Comparison of ENCODE assay signal across 8 mouse cellular contexts in the genomic region with DNA sequence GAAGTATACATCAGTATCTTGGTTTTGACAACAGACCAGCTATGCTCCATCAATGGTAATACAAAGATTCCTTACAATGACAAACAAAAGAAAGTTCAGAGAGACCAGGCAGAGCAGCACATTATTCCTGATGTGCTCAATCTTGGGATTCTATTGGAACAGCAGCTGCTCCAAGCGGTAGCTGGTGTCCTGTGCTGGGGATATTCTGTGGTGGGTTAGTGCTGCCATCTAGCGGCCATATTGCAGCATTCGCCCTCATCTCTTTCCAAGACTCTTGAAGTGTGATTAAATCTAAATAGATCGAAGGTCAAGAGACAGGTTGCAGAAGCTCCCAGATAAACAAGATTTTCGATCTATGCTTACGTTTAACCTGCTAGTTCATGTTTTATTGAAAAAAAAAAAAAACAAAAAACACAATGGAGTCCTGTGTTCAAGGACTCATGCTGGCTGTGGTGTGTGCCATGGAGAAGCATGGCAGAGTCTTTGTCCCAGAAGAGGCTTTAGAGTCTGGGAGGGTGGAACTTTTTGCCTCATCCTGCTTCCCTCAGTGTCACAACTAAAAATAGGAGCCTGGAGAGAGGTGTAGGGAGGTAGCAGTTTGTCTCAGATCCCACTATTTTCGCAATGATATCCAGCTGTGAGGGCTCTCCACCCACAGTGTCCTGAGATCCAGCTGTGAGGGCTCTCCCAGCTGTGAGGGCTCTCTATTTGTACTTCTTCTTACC.
DNase-seq lines count a peak whose midpoint lies in the region; ATAC-seq and TF ChIP-seq lines count a peak whose summit lies in the region.

No protein-coding gene starts in this region.

- no peaks in the 10 kb centered on the region for H3K27me3 ChIP-seq in kidney, embryonic 14.5 days (ENCODE audit: control insufficient read depth, insufficient read depth, low read length)
- no peaks in the 10 kb centered on the region for H3K27me3 ChIP-seq in forebrain, postnatal 0 days (ENCODE audit: insufficient read depth, low read length)
- H3K27me3 ChIP-seq in hindbrain, postnatal 0 days (ENCODE audit: insufficient read depth, low read length): no peaks in the 10 kb centered on the region
- H3K27me3 ChIP-seq in midbrain, embryonic 13.5 days: peaks cover 15% of the 10 kb centered on the region; the same call in 1 of the 2 replicates

- no peak overlapping the region for H3K9ac ChIP-seq in kidney, embryonic 14.5 days (ENCODE audit: low read depth, low read length)
- H3K9ac ChIP-seq in forebrain, postnatal 0 days: no peak overlapping the region
- no peak overlapping the region for H3K9ac ChIP-seq in hindbrain, postnatal 0 days (replicated peaks; ENCODE audit: low read length)
- H3K9ac ChIP-seq in midbrain, embryonic 13.5 days (replicated peaks): no peak overlapping the region

- intact Hi-C loops in left cerebral cortex, postnatal 10 days (cut with DNase I): loop anchor here (1.0 to 10.0 kb wide), 2 partner anchors 470 to 570 kb away; no protein-coding TSS in a partner anchor

- WGBS in kidney, embryonic 14.5 days: 20% methylated on average over 7 of the region's 7 CpGs
- 20% methylated on average over 7 of the region's 7 CpGs for WGBS in forebrain, postnatal 0 days
- WGBS in hindbrain, postnatal 0 days: 18% methylated on average over 7 of the region's 7 CpGs
- WGBS in midbrain, embryonic 13.5 days: 16% methylated on average over 7 of the region's 7 CpGs

- H3K4me3 ChIP-seq in kidney, embryonic 14.5 days (ENCODE audit: low read length): no peak overlapping the region
- H3K4me3 ChIP-seq in forebrain, postnatal 0 days (ENCODE audit: low read depth, low read length): no peak overlapping the region
- no peak overlapping the region for H3K4me3 ChIP-seq in hindbrain, postnatal 0 days (ENCODE audit: low read length)
- H3K4me3 ChIP-seq in midbrain, embryonic 13.5 days (replicated peaks): no peak overlapping the region

- no peak for ATAC-seq in kidney, embryonic 14.5 days (ENCODE audit: low FRiP score, low TSS enrichment)
- ATAC-seq in forebrain, postnatal 0 days: peak; percentile 94
- ATAC-seq in hindbrain, postnatal 0 days: peak; percentile 85
- ATAC-seq in midbrain, embryonic 13.5 days: peak; percentile 89

- H3K36me3 ChIP-seq in kidney, embryonic 14.5 days (ENCODE audit: control insufficient read depth, insufficient read depth, low read length): no peaks in the 10 kb centered on the region
- no peaks in the 10 kb centered on the region for H3K36me3 ChIP-seq in forebrain, postnatal 0 days (ENCODE audit: insufficient read depth)
- no peaks in the 10 kb centered on the region for H3K36me3 ChIP-seq in hindbrain, postnatal 0 days (ENCODE audit: insufficient read depth, low read length)
- H3K36me3 ChIP-seq in midbrain, embryonic 13.5 days: no peaks in the 10 kb centered on the region

- no peak overlapping the region for H3K4me2 ChIP-seq in kidney, embryonic 14.5 days (replicated peaks; ENCODE audit: low read depth, low read length)
- H3K4me2 ChIP-seq in forebrain, postnatal 0 days (ENCODE audit: low read depth): no peak overlapping the region
- H3K4me2 ChIP-seq in hindbrain, postnatal 0 days (ENCODE audit: low read depth, low read length): no peak overlapping the region
- no peak overlapping the region for H3K4me2 ChIP-seq in midbrain, embryonic 13.5 days (replicated peaks)

- peak; percentile 26 for DNase-seq in kidney, adult 11 months
- DNase-seq in cerebellum, adult 18-20 months: peak; percentile 57 to 72
- peak; percentile 92 for DNase-seq in forebrain, postnatal 0 days
- DNase-seq in hindbrain, postnatal 0 days (ENCODE audit: low spot score): peak; percentile 90
- peak; percentile 70 to 77 for DNase-seq in left cerebral cortex, postnatal 10 days (ENCODE audit: extremely low spot score in 1 of 2, low spot score in 2 of 2)
- peak; percentile 58 for DNase-seq in skeletal muscle tissue, adult 2 months (ENCODE audit: low read depth, low spot score)

- H3K27ac ChIP-seq in kidney, embryonic 14.5 days (ENCODE audit: low read depth, low read length): no peak overlapping the region
- H3K27ac ChIP-seq in forebrain, postnatal 0 days (ENCODE audit: low read depth, low read length): no peak overlapping the region
- no peak overlapping the region for H3K27ac ChIP-seq in hindbrain, postnatal 0 days
- no peak overlapping the region for H3K27ac ChIP-seq in midbrain, embryonic 13.5 days

- TF ChIP-seq CTCF in forebrain, postnatal 0 days (IDR thresholded peaks at IDR 0.05; ENCODE audit: low read depth): peak; percentile 97
- peak; percentile 95 for TF ChIP-seq CTCF in hindbrain, postnatal 0 days (IDR thresholded peaks at IDR 0.05; ENCODE audit: low read depth)

- no peaks in the 10 kb centered on the region for H3K9me3 ChIP-seq in kidney, embryonic 14.5 days (ENCODE audit: control insufficient read depth, low read length)
- no peaks in the 10 kb centered on the region for H3K9me3 ChIP-seq in forebrain, postnatal 0 days (ENCODE audit: low read length)
- H3K9me3 ChIP-seq in hindbrain, postnatal 0 days (ENCODE audit: low read length): no peaks in the 10 kb centered on the region
- no peaks in the 10 kb centered on the region for H3K9me3 ChIP-seq in midbrain, embryonic 13.5 days

- H3K4me1 ChIP-seq in kidney, embryonic 14.5 days (ENCODE audit: control insufficient read depth, insufficient read depth, low read length): no peaks in the 10 kb centered on the region
- H3K4me1 ChIP-seq in forebrain, postnatal 0 days (ENCODE audit: insufficient read depth): no peaks in the 10 kb centered on the region
- H3K4me1 ChIP-seq in hindbrain, postnatal 0 days (ENCODE audit: insufficient read depth, low read length): no peaks in the 10 kb centered on the region
- H3K4me1 ChIP-seq in midbrain, embryonic 13.5 days (replicated peaks): no peaks in the 10 kb centered on the region

Comparison
In these comparisons a context has a peak if more than half of its experiments do, and no peak if none do; other contexts are left out.
1. DNase-seq: peak in every context shown above with its lines; median percentile 92 in forebrain, postnatal 0 days; 90 in hindbrain, postnatal 0 days; 74 in left cerebral cortex, postnatal 10 days; 64 in cerebellum, adult 18-20 months; 58 in skeletal muscle tissue, adult 2 months; 26 in kidney, adult 11 months.